Mouse (Mus musculus): Measurements from ENCODE around the gene Tmem63c.

The Tmem63c gene

GRCm38 (mm10) chr12:87137439-87138341 lies 116.5 kb downstream of the Tmem63c start:
- DNase-seq, result no peak

- DNase-seq, result no peak
These were observed 117.2 kb downstream of the Tmem63c start for GRCm38 (mm10) chr12:87138342-87138701.

- no peak for DNase-seq
These were observed 117.6 kb downstream of the Tmem63c start for GRCm38 (mm10) chr12:87138768-87139167.
